ENCODE assay signal across 9 mouse cellular contexts in the genomic region with DNA sequence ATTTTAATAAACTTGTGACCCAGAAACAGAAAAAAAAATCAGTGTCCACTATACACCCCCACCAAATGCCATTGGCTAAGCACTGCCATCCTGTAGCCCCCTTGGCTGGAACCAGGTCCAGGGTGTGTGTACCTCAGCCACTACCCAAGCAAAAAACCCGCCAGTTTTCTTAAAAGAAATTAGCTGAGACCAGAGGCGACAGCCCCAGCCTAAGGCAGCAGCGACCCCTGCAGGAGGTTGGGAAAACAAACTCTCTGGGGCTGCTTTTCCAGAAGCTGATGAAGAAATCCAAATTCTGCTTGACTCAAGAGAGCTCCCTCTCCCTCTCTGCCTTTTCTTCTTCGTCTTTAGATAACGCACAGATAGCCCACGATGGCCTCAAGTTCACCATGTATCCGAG. TPM values are rescaled to one million over a fixed set of nuclear protein-coding genes. Genes with fewer than 3 reads are reported as not detected.
DNase-seq lines count a peak whose midpoint lies in the region; ATAC-seq lines count a peak whose summit lies in the region.
"Had no signal": no experiment of that assay in that cellular context is flagged by ENCODE, and none has a peak within 500 bp of the region (broad histone marks: within the 10 kb centered on the region; RNA-seq: fewer than 3 reads in every experiment).

No protein-coding gene starts in this region.

- peaks cover 11% of the 10 kb centered on the region for H3K4me1 ChIP-seq in forebrain, embryonic 11.5 days (replicated peaks; ENCODE audit: control insufficient read depth, insufficient read depth, low read length)
- H3K4me1 ChIP-seq in forebrain, embryonic 15.5 days: peaks cover 21% of the 10 kb centered on the region
- H3K4me1 ChIP-seq in forebrain, embryonic 12.5 days: peaks cover 48% of the 10 kb centered on the region

- WGBS in forebrain, embryonic 11.5 days: 1% methylated on average over 7 of the region's 7 CpGs
- 2% methylated on average over 7 of the region's 7 CpGs for WGBS in forebrain, embryonic 15.5 days
- WGBS in forebrain, embryonic 12.5 days: 0% methylated on average over 7 of the region's 7 CpGs

- ATAC-seq in forebrain, embryonic 11.5 days (replicated peaks; ENCODE audit: low FRiP score): peak; percentile 62; the same call in 1 of the 2 replicates
- ATAC-seq in forebrain, embryonic 15.5 days (replicated peaks): no peak
- ATAC-seq in forebrain, embryonic 12.5 days (ENCODE audit: low FRiP score): peak; percentile 42; the same call in 1 of the 2 replicates

- no peaks in the 10 kb centered on the region for H3K27me3 ChIP-seq in forebrain, embryonic 11.5 days (ENCODE audit: control insufficient read depth, insufficient read depth, low read length)
- no peaks in the 10 kb centered on the region for H3K27me3 ChIP-seq in forebrain, embryonic 15.5 days
- H3K27me3 ChIP-seq in forebrain, embryonic 12.5 days: peaks cover 12% of the 10 kb centered on the region

- H3K36me3 ChIP-seq in forebrain, embryonic 11.5 days (ENCODE audit: control insufficient read depth, insufficient read depth, low read length): no peaks in the 10 kb centered on the region
- no peaks in the 10 kb centered on the region for H3K36me3 ChIP-seq in forebrain, embryonic 15.5 days
- H3K36me3 ChIP-seq in forebrain, embryonic 12.5 days (replicated peaks): no peaks in the 10 kb centered on the region

- peak; percentile 86 for DNase-seq in forebrain, embryonic 11.5 days (ENCODE audit: low spot score)
- peak; percentile 79 for DNase-seq in A20 (ENCODE audit: low read depth, low spot score)
- DNase-seq in brain, adult 2 months (ENCODE audit: low read depth, low spot score): peak; percentile 71
- DNase-seq in kidney, postnatal 25 days: peak; percentile 60 to 67
- peak; percentile 75 for DNase-seq in lung, postnatal 25 days (ENCODE audit: low spot score)
- peak; percentile 71 to 88 for DNase-seq in spleen, postnatal 10 days (ENCODE audit: low spot score in 2 of 2)

- no peaks in the 10 kb centered on the region for H3K9me3 ChIP-seq in forebrain, embryonic 11.5 days (ENCODE audit: control insufficient read depth, low read length)
- H3K9me3 ChIP-seq in forebrain, embryonic 15.5 days: no peaks in the 10 kb centered on the region
- H3K9me3 ChIP-seq in forebrain, embryonic 12.5 days: no peaks in the 10 kb centered on the region

- H3K27ac ChIP-seq in forebrain, embryonic 11.5 days (ENCODE audit: low read depth, low read length): no peak overlapping the region
- no peak overlapping the region for H3K27ac ChIP-seq in forebrain, embryonic 15.5 days (replicated peaks)
- H3K27ac ChIP-seq in forebrain, embryonic 12.5 days: no peak overlapping the region

- H3K9ac ChIP-seq in forebrain, embryonic 11.5 days (ENCODE audit: low read length): no peak overlapping the region
- no peak overlapping the region for H3K9ac ChIP-seq in forebrain, embryonic 15.5 days (replicated peaks)
- no peak overlapping the region for H3K9ac ChIP-seq in forebrain, embryonic 12.5 days

- H3K4me3 ChIP-seq in forebrain, embryonic 11.5 days (ENCODE audit: low read depth, low read length): no peak overlapping the region
- no peak overlapping the region for H3K4me3 ChIP-seq in forebrain, embryonic 15.5 days
- H3K4me3 ChIP-seq in forebrain, embryonic 12.5 days (replicated peaks): no peak overlapping the region
- H3K4me3 ChIP-seq: myocyte had no signal

- no peak overlapping the region for H3K4me2 ChIP-seq in forebrain, embryonic 11.5 days (ENCODE audit: low read depth, low read length, severe bottlenecking)
- H3K4me2 ChIP-seq in forebrain, embryonic 15.5 days (replicated peaks): no peak overlapping the region
- H3K4me2 ChIP-seq in forebrain, embryonic 12.5 days: no peak overlapping the region

RNA-seq across cellular contexts. Expression of a gene that starts 0.9 kb away (rescaled TPM):
- 1.8 and 2.0 TPM in 2 replicates for polyA plus RNA-seq in forebrain, embryonic 11.5 days (2014; fragmentation: Nextera tagmentation; extraction: Ambion mirVana)
- 2.4 and 4.3 TPM in 2 replicates for polyA plus RNA-seq in forebrain, embryonic 15.5 days (2015; fragmentation: Nextera tagmentation; extraction: Ambion mirVana)
- polyA plus RNA-seq in forebrain, embryonic 12.5 days (2016; fragmentation: Nextera tagmentation; extraction: Ambion mirVana): 2.1 and 2.9 TPM in 2 replicates

RNA-seq across cellular contexts. Expression of a gene that starts 5.5 kb away (rescaled TPM):
- polyA plus RNA-seq in forebrain, embryonic 11.5 days (2014; fragmentation: Nextera tagmentation; extraction: Ambion mirVana): not detected in 2 replicates
- not detected in 2 replicates for polyA plus RNA-seq in forebrain, embryonic 15.5 days (2015; fragmentation: Nextera tagmentation; extraction: Ambion mirVana)
- not detected in 2 replicates for polyA plus RNA-seq in forebrain, embryonic 12.5 days (2016; fragmentation: Nextera tagmentation; extraction: Ambion mirVana)

RNA-seq across cellular contexts. Expression of a gene that starts 10.2 kb away (rescaled TPM):
- polyA plus RNA-seq in forebrain, embryonic 11.5 days (2014; fragmentation: Nextera tagmentation; extraction: Ambion mirVana): 27.4 and 28.8 TPM in 2 replicates
- polyA plus RNA-seq in forebrain, embryonic 15.5 days (2015; fragmentation: Nextera tagmentation; extraction: Ambion mirVana): 18.9 and 19.2 TPM in 2 replicates
- 28.9 and 30.5 TPM in 2 replicates for polyA plus RNA-seq in forebrain, embryonic 12.5 days (2016; fragmentation: Nextera tagmentation; extraction: Ambion mirVana)

RNA-seq across cellular contexts. Expression of a gene that starts 16.0 kb away (rescaled TPM):
- 70.0 and 78.0 TPM in 2 replicates for polyA plus RNA-seq in forebrain, embryonic 11.5 days (2014; fragmentation: Nextera tagmentation; extraction: Ambion mirVana)
- 63.5 and 79.0 TPM in 2 replicates for polyA plus RNA-seq in forebrain, embryonic 15.5 days (2015; fragmentation: Nextera tagmentation; extraction: Ambion mirVana)
- 67.3 and 72.9 TPM in 2 replicates for polyA plus RNA-seq in forebrain, embryonic 12.5 days (2016; fragmentation: Nextera tagmentation; extraction: Ambion mirVana)
